Mouse (Mus musculus) right cerebral cortex, postnatal 14 days (tissue): ENCODE data around the gene Suox.
"Not testable (repeated sequence)": the region's sequence is repeated elsewhere in the genome, so short reads cannot be mapped to it uniquely, and the experiment has no call there.

Experiments used
- DNase-seq: peaks from one replicate; pipeline ENCODE4 v3.0.0; 2022

The Suox gene

GRCm38 (mm10) chr10:128673763-128674468 lies at the start of gene Suox:
Gene Suox (minus strand): TSS chr10:128674073.
- peak; percentile 82 for DNase-seq

GRCm38 (mm10) chr10:128715559-128716537 lies 42.0 kb upstream of the Suox start:
- DNase-seq = no peak

- not testable (repeated sequence) for DNase-seq
These were observed 37.4 kb upstream of the Suox start for GRCm38 (mm10) chr10:128711318-128711717.

GRCm38 (mm10) chr10:128705317-128705693 lies 31.4 kb upstream of the Suox start:
- DNase-seq = no peak

GRCm38 (mm10) chr10:128704491-128705316 lies 30.8 kb upstream of the Suox start, which contains the start of gene Cdk2:
Gene Cdk2 (minus strand): TSS chr10:128705031.
- peak; percentile 83 for DNase-seq

GRCm38 (mm10) chr10:128703895-128704294 lies 30.0 kb upstream of the Suox start, which contains the start of gene Pmel:
Gene Pmel (plus strand): TSS chr10:128704195.
- DNase-seq = no peak

GRCm38 (mm10) chr10:128702328-128703007 lies 28.6 kb upstream of the Suox start:
- DNase-seq = no peak

GRCm38 (mm10) chr10:128700712-128701111 lies 26.8 kb upstream of the Suox start:
- DNase-seq = no peak

GRCm38 (mm10) chr10:128699611-128700010 lies 25.7 kb upstream of the Suox start:
- DNase-seq = no peak

GRCm38 (mm10) chr10:128699006-128699405 lies 25.1 kb upstream of the Suox start:
- DNase-seq = peak; percentile 22

- no peak for DNase-seq
These were observed 23.3 kb upstream of the Suox start for GRCm38 (mm10) chr10:128697072-128697725.

- DNase-seq = peak; percentile 94
These were observed 22.3 kb upstream of the Suox start, which contains the start of gene Rab5b for GRCm38 (mm10) chr10:128695992-128696807. Gene Rab5b (minus strand): TSS chr10:128696264.

GRCm38 (mm10) chr10:128695411-128695991 lies 21.6 kb upstream of the Suox start:
- no peak for DNase-seq

- DNase-seq = no peak
These were observed 666 bp upstream of the Suox start for GRCm38 (mm10) chr10:128674469-128675008.

- DNase-seq = no peak
These were observed 2.7 kb downstream of the Suox start for GRCm38 (mm10) chr10:128671148-128671547.

- peak; percentile 61 for DNase-seq
These were observed 4.8 kb downstream of the Suox start for GRCm38 (mm10) chr10:128668790-128669672.

- no peak for DNase-seq
These were observed 8.1 kb downstream of the Suox start for GRCm38 (mm10) chr10:128665806-128666205.

- DNase-seq = no peak
These were observed 8.6 kb downstream of the Suox start for GRCm38 (mm10) chr10:128665307-128665706.

GRCm38 (mm10) chr10:128664808-128665207 lies 9.1 kb downstream of the Suox start:
- no peak for DNase-seq
